In genomic region chr14:24089181-24089580, GRCm38 (mm10) we compare ENCODE assay signal across 27 mouse cellular contexts.
DNase-seq lines count a peak whose midpoint lies in the region; TF ChIP-seq lines count a peak whose summit lies in the region.
"Had no signal": no experiment of that assay in that cellular context is flagged by ENCODE, and none has a peak within 500 bp of the region (broad histone marks: within the 10 kb centered on the region; RNA-seq: fewer than 3 reads in every experiment).

No protein-coding gene starts in this region.

- no peaks in the 10 kb centered on the region for H3K36me3 ChIP-seq in testis, adult 2 months (ENCODE audit: control insufficient read depth, insufficient read depth, low read length)
- H3K36me3 ChIP-seq: forebrain, embryonic 10.5 days; G1E; heart, embryonic 12.5 days; heart, embryonic 15.5 days; hindbrain, embryonic 10.5 days had no signal

- no peak for TF ChIP-seq CTCF in testis, adult 2 months (IDR thresholded peaks at IDR 0.05; ENCODE audit: control insufficient read depth, insufficient read depth, insufficient replicate concordance, low read depth, low read length)
- TF ChIP-seq CTCF in cerebellum, adult 2 months (IDR thresholded peaks at IDR 0.05; ENCODE audit: borderline replicate concordance, insufficient read depth, low read depth, low read length): no peak

- H3K27me3 ChIP-seq in testis, adult 2 months (ENCODE audit: control insufficient read depth, insufficient read depth, low read length): no peaks in the 10 kb centered on the region
- H3K27me3 ChIP-seq in cerebellum, adult 2 months (ENCODE audit: control insufficient read depth, insufficient read depth, low read length): no peaks in the 10 kb centered on the region
- H3K27me3 ChIP-seq: CH12.LX; forebrain, embryonic 13.5 days; heart, embryonic 12.5 days; heart, embryonic 15.5 days; Patski had no signal

- H3K27ac ChIP-seq in testis, adult 2 months (ENCODE audit: control insufficient read depth, insufficient read depth, low read depth, low read length): peak overlapping the region; percentile 16; the same call in 1 of the 2 replicates
- H3K27ac ChIP-seq in cerebellum, adult 2 months (ENCODE audit: insufficient read depth, low read length): no peak overlapping the region
- H3K27ac ChIP-seq: forebrain, embryonic 10.5 days; forebrain, embryonic 13.5 days; heart, embryonic 15.5 days; hindbrain, embryonic 10.5 days; hindbrain, embryonic 14.5 days; hindbrain, postnatal 0 days had no signal

- H3K4me3 ChIP-seq in testis, adult 2 months (ENCODE audit: control insufficient read depth, low read depth, low read length): no peak overlapping the region
- H3K4me3 ChIP-seq in cerebellum, adult 2 months (replicated peaks; ENCODE audit: insufficient read depth, low read depth, low read length): no peak overlapping the region
- H3K4me3 ChIP-seq: forebrain, embryonic 10.5 days; forebrain, embryonic 13.5 days; heart, embryonic 12.5 days; heart, embryonic 15.5 days; hindbrain, embryonic 10.5 days had no signal

- peaks cover 2% of the 10 kb centered on the region; the same call in 1 of the 2 replicates for H3K4me1 ChIP-seq in testis, adult 2 months (ENCODE audit: control insufficient read depth, insufficient read depth, low read length)
- H3K4me1 ChIP-seq in cerebellum, adult 2 months (ENCODE audit: control insufficient read depth, insufficient read depth, low read length): no peaks in the 10 kb centered on the region
- H3K4me1 ChIP-seq: forebrain, embryonic 10.5 days; forebrain, embryonic 13.5 days; heart, embryonic 15.5 days; hindbrain, embryonic 10.5 days had no signal

- TF ChIP-seq POLR2A in testis, adult 2 months (IDR thresholded peaks at IDR 0.05; ENCODE audit: control insufficient read depth, low read depth, low read length): no peak
- no peak for TF ChIP-seq POLR2A in cerebellum, adult 2 months (IDR thresholded peaks at IDR 0.05; ENCODE audit: borderline replicate concordance, insufficient read depth, low read length)

- WGBS in cerebellum, adult 2 months: 96% methylated on average over 3 of the region's 3 CpGs

- DNase-seq in adrenal gland, adult 2 months: peak; percentile 70
- no peak for DNase-seq in adrenal gland, adult 18-20 months (ENCODE audit: low spot score in 2 of 2)
- no peak for DNase-seq in testis, postnatal 10 days (ENCODE audit: low spot score)
- DNase-seq in adrenal gland, postnatal 25 days: peak; percentile 16
- no peak for DNase-seq in cerebellum, adult 2 months
- no peak for DNase-seq in cerebellum, postnatal 14 days
- DNase-seq: B cell, adult 2 months; cerebellum, adult 18-20 months; cerebellum, adult 9-11 months; cerebellum, postnatal 36 days; embryo, embryonic 11 days; gastrocnemius, postnatal 10 days; gastrocnemius, postnatal 36 days; heart, postnatal 10 days; heart, postnatal 36 days; kidney, adult 18-20 months had no signal

Comparison
In these comparisons a context has a peak if more than half of its experiments do, and no peak if none do; other contexts are left out.
1. DNase-seq: peak in adrenal gland, adult 2 months (single experiment) and adrenal gland, postnatal 25 days (single experiment); none in adrenal gland, adult 18-20 months (0 of 2), testis, postnatal 10 days (single experiment), cerebellum, adult 2 months (0 of 2) and cerebellum, postnatal 14 days (0 of 2).